Mouse (Mus musculus): ENCODE data around the gene Zcchc14. TPM values are rescaled to one million over a fixed set of nuclear protein-coding genes. Genes with fewer than 3 reads are reported as not detected.

Gene Zcchc14
- polyA plus RNA-seq, 1 experiment = 37.0 TPM

DNA sequence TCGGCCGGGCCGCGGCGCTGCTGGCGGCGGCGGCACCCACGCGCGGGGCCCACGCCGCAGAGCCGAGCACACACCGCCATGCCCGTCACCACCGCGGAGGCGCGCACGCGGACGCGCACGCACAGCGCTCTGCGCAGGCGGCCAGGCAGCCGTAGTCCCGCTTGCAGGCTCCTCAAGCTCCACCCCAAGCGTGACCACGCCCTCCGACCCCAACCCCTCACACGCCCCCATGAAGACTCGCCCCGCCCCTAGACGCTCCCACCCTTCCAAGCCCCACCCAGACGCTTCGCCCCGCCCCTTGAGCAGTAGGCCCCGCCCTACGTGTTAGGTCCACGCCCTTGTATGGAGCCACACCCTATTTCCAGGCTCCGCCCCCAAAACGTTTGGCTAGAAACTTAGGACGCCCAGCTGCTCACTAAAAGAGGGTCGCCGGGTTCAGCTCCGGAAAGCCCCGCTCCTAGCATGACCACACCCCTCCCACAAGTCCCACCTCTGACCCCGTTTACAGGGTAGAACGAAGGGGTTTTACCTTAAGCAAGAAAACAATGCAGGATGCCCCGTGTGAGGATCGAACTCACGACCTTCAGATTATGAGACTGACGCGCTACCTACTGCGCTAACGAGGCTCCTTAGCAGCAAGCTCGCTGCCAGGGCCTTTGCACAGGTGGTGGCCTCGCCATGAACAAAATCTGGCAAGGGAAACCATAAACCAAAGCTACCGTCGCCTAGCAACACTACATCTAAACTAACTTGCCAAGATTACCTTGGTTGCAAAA is 73.8 kb downstream of the Zcchc14 start, which contains the start of gene Fbxo31:
Gene Fbxo31 (minus strand): TSS at position 131 of the 776 bp plus-strand sequence.
- TF ChIP-seq CTCF (IDR thresholded peaks at IDR 0.05; ENCODE audit: borderline replicate concordance, insufficient read depth, low read depth, low read length) (no peak), POLR2A (IDR thresholded peaks at IDR 0.05; ENCODE audit: borderline replicate concordance, insufficient read depth, low read length) (peak; percentile 83)
- under 1% methylated on average over 63 of the region's 63 CpGs for WGBS

DNA sequence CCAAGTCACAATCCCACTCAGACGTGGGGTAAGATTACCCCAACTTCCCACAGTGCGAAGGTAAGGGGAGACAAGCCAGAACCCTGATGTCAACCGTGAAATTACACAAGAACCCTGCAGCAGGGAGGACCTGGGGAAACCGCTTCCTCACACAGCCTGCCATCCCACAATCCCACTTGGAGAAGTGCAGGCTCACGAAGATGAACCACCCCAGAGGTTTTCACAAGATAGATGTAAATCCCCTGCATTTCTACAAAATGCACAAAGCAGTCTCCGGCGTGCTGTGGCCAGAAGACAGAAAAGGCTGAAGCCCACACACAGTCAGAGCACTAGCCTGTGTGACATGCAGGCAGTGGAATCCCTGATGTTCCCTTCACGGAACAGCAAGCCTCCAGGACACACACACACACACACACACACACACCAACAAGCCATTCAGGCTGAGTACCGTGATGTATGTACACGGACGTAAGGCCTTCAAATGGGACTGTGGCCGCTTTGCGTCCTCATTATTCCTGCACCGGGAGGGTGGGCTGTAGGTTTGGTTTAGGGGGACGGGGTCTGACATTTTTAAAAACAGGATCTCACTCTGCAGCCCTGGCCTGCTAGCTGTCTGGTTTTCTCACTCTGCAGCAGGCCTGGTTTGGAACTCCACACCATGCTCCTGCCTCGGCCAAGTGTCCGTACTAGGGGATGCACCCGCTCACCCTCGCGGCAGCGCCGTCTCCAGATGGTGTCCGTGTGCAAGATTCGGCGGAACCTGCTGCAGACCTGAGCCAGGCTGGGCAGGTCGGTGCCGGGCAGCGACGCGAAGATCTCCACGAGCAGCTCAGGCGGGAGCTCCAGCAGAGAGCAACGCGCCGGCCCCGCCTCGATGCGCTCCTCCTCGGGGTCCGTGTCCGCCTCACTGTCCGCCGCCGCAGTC is 74.7 kb downstream of the Zcchc14 start:
- H3K4me3 ChIP-seq (replicated peaks; ENCODE audit: insufficient read depth, low read depth, low read length) = peak overlapping the region; percentile 98
- peaks cover 22% of the 10 kb centered on the region for H3K4me1 ChIP-seq (ENCODE audit: control insufficient read depth, insufficient read depth, low read length)
- no peaks in the 10 kb centered on the region for H3K27me3 ChIP-seq (ENCODE audit: control insufficient read depth, insufficient read depth, low read length)
- WGBS = under 1% methylated on average over 34 of the region's 44 CpGs
- DNase-seq = peak; percentile 41 to 52
- peak overlapping the region; percentile 73 for H3K27ac ChIP-seq (ENCODE audit: insufficient read depth, low read length)
- TF ChIP-seq POLR2A (IDR thresholded peaks at IDR 0.05; ENCODE audit: borderline replicate concordance, insufficient read depth, low read length) (no peak), CTCF (IDR thresholded peaks at IDR 0.05; ENCODE audit: borderline replicate concordance, insufficient read depth, low read depth, low read length) (no peak)

More for the DNA sequence above, 73.8 kb downstream of the Zcchc14 start, which contains the start of gene Fbxo31:
- peaks cover 18% of the 10 kb centered on the region for H3K4me1 ChIP-seq (ENCODE audit: control insufficient read depth, insufficient read depth, low read length)
- peak within 1 kb of the TSS; percentile 98 for H3K4me3 ChIP-seq (replicated peaks; ENCODE audit: insufficient read depth, low read depth, low read length)
- H3K27me3 ChIP-seq (ENCODE audit: control insufficient read depth, insufficient read depth, low read length) = no peaks in the 10 kb centered on the region
- peak within 1 kb of the TSS; percentile 73 for H3K27ac ChIP-seq (ENCODE audit: insufficient read depth, low read length)
- peak; percentile 91 to 94 for DNase-seq

DNA sequence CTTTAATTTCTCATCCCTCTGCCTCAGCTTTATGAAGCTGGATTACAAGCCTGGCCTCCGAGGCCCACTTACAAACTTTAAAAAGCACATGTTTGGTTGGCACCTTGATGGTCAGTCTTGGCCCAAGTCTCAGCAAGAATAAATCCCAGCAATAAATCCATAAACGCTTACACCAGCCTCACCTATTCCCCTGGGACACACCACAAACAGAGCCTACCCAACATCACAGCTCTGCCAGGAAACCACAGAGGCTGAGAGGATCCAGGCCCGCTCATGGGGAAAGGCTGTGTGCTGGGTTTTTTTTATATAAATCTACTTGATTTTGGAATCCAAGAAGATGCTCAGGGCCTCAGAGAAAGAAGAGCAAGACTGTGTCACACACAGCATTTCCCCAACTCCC is 77.0 kb downstream of the Zcchc14 start:
- Histone ChIP-seq H3K4me3 (replicated peaks; ENCODE audit: insufficient read depth, low read depth, low read length) (no peak overlapping the region), H3K4me1 (ENCODE audit: control insufficient read depth, insufficient read depth, low read length) (peaks cover 27% of the 10 kb centered on the region), H3K27ac (ENCODE audit: insufficient read depth, low read length) (no peak overlapping the region), H3K27me3 (ENCODE audit: control insufficient read depth, insufficient read depth, low read length) (no peaks in the 10 kb centered on the region)
- 28% methylated on average over 3 of the region's 3 CpGs for WGBS
- TF ChIP-seq CTCF (IDR thresholded peaks at IDR 0.05; ENCODE audit: borderline replicate concordance, insufficient read depth, low read depth, low read length) (no peak), POLR2A (IDR thresholded peaks at IDR 0.05; ENCODE audit: borderline replicate concordance, insufficient read depth, low read length) (no peak)
- DNase-seq = no peak

DNA sequence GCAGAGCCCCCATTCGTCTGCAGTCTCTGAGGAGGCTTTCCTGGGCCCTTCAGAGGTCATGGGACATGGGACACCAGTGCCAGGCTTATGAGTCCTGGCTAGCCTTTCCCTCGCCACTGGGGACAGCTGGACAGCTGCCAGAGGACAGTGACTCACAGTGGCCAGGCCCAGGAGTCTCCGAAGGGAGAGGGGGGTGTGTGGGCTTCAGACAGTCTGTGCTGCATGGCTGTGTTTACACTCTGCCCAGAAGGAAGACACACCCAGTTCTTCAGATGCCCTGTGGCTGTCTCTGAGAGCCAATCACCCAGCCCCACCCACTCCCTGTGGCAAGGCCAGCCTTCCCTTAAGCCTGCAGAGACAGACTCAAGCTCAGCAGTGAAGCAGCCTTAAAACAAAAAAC is 79.4 kb downstream of the Zcchc14 start:
- Histone ChIP-seq H3K27me3 (ENCODE audit: control insufficient read depth, insufficient read depth, low read length) (no peaks in the 10 kb centered on the region), H3K4me3 (replicated peaks; ENCODE audit: insufficient read depth, low read depth, low read length) (no peak overlapping the region), H3K4me1 (ENCODE audit: control insufficient read depth, insufficient read depth, low read length) (peaks cover 30% of the 10 kb centered on the region), H3K27ac (ENCODE audit: insufficient read depth, low read length) (no peak overlapping the region)
- DNase-seq = peak; percentile 72 to 81
- 9% methylated on average over 3 of the region's 3 CpGs for WGBS
- TF ChIP-seq CTCF (IDR thresholded peaks at IDR 0.05; ENCODE audit: borderline replicate concordance, insufficient read depth, low read depth, low read length) = no peak
- TF ChIP-seq POLR2A (IDR thresholded peaks at IDR 0.05; ENCODE audit: borderline replicate concordance, insufficient read depth, low read length) = no peak

DNA sequence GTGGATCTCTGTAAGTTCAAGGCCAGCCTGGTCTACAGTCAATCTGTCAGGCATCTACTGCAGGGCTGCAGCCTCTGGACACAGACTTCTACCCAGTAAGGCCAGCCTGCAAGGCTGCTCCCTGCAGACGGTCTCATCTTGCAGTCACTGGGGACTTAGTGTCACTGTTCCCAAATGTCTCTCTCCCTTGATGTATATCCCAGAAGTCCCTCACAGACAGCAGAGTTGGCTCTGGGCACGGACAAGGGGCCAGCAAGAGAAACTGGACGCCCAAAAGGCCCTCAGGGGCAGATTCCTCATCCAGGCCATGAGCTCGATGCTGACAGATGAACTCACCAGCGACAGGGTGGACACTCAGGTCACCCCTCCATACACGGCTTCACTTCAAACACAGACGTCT is 80.6 kb downstream of the Zcchc14 start:
- WGBS = 74% methylated on average over 7 of the region's 7 CpGs

DNA sequence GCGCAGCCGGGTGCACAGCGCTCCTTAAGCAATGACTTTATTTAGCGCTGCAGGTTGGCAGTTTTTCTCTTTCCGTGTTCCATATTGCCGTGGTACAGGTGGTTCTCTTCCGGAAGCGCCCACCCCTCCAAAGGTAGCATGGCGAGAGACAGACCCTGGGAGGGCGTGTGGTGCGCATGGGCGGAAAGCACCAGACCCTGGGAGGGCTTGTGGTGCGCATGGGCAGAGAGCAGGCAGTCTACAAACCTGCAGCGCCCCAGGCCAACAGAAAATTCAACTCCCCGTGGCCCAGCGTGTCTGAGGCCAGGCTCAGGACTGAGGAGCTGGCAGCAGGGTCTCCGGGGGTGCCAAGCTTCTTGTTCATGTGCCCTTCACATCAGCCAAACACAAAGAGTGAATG is 81.9 kb downstream of the Zcchc14 start:
- Histone ChIP-seq H3K4me3 (replicated peaks; ENCODE audit: insufficient read depth, low read depth, low read length) (peak overlapping the region; percentile 21), H3K27me3 (ENCODE audit: control insufficient read depth, insufficient read depth, low read length) (no peaks in the 10 kb centered on the region), H3K4me1 (ENCODE audit: control insufficient read depth, insufficient read depth, low read length) (peaks cover 24% of the 10 kb centered on the region), H3K27ac (ENCODE audit: insufficient read depth, low read length) (no peak overlapping the region)
- no peak for DNase-seq
- 69% methylated on average over 17 of the region's 17 CpGs for WGBS
- TF ChIP-seq POLR2A (IDR thresholded peaks at IDR 0.05; ENCODE audit: borderline replicate concordance, insufficient read depth, low read length) (no peak), CTCF (IDR thresholded peaks at IDR 0.05; ENCODE audit: borderline replicate concordance, insufficient read depth, low read depth, low read length) (no peak)

More for the DNA sequence above, 80.6 kb downstream of the Zcchc14 start:
- TF ChIP-seq POLR2A (IDR thresholded peaks at IDR 0.05; ENCODE audit: borderline replicate concordance, insufficient read depth, low read length) = no peak
- TF ChIP-seq CTCF (IDR thresholded peaks at IDR 0.05; ENCODE audit: borderline replicate concordance, insufficient read depth, low read depth, low read length) = no peak
- Histone ChIP-seq H3K4me3 (replicated peaks; ENCODE audit: insufficient read depth, low read depth, low read length) (no peak overlapping the region), H3K27ac (ENCODE audit: insufficient read depth, low read length) (no peak overlapping the region), H3K27me3 (ENCODE audit: control insufficient read depth, insufficient read depth, low read length) (no peaks in the 10 kb centered on the region), H3K4me1 (ENCODE audit: control insufficient read depth, insufficient read depth, low read length) (peaks cover 34% of the 10 kb centered on the region)
- no peak for DNase-seq

DNA sequence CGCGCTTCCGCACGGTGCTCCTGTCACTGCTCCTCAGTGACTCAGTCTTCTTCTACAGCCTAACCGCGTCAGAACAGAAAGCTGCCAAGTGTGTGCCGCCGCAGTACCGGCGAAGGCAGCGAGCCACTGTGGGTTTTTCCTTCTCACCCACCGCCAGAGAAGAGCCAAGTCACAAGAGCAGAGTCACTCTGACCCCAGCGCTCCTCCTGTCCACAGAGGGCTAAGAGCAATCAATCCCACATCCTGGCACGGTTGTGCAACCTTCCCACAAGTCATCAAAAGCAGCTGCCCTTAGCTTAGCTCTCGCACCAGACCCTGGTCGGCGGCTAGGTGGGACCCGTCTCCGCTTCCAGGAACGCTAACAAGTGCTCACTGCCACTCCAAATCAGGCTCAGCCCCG is 82.4 kb downstream of the Zcchc14 start:
- Histone ChIP-seq H3K27ac (ENCODE audit: insufficient read depth, low read length) (no peak overlapping the region), H3K4me1 (ENCODE audit: control insufficient read depth, insufficient read depth, low read length) (peaks cover 24% of the 10 kb centered on the region), H3K27me3 (ENCODE audit: control insufficient read depth, insufficient read depth, low read length) (no peaks in the 10 kb centered on the region), H3K4me3 (replicated peaks; ENCODE audit: insufficient read depth, low read depth, low read length) (peak overlapping the region; percentile 21)
- no peak for TF ChIP-seq CTCF (IDR thresholded peaks at IDR 0.05; ENCODE audit: borderline replicate concordance, insufficient read depth, low read depth, low read length)
- no peak for TF ChIP-seq POLR2A (IDR thresholded peaks at IDR 0.05; ENCODE audit: borderline replicate concordance, insufficient read depth, low read length)
- 62% methylated on average over 21 of the region's 21 CpGs for WGBS
- DNase-seq = no peak
